Mouse (Mus musculus): ENCODE results near the gene Gm49368.

DNA sequence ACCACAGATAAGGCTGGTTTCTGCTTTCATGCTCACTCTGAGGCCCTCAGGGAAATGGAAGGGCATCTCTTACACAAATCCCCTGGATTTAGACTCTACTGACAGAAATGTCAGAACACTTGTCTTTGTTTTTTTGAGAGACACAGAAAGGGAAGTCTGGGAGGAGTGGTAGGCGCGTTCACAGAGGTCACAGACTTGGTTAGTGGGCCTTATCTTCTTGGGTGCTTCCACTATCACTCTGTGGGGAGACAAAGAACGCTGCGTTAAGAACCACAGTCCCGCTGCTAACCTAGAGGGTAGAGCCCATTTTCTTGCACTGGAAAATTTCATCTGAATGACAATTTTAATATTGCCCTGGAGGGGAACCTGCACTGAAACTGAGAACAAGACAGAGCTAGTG lies 69.7 kb downstream of the Gm49368 start:
- TF ChIP-seq POLR2A (IDR thresholded peaks at IDR 0.05; ENCODE audit: control insufficient read depth, extremely low read depth, insufficient read depth, low read length, poor library complexity) (no peak), CTCF (IDR thresholded peaks at IDR 0.05; ENCODE audit: borderline replicate concordance, control insufficient read depth, extremely low read depth, insufficient read depth, low read length, poor library complexity) (no peak)

Data from thymus, adult 2 months (tissue).